Mouse (Mus musculus): ENCODE data around the gene Kcnk13.
A peak's percentile ranks its signal among the peaks of the same experiment; 100 is the strongest.

DNA sequence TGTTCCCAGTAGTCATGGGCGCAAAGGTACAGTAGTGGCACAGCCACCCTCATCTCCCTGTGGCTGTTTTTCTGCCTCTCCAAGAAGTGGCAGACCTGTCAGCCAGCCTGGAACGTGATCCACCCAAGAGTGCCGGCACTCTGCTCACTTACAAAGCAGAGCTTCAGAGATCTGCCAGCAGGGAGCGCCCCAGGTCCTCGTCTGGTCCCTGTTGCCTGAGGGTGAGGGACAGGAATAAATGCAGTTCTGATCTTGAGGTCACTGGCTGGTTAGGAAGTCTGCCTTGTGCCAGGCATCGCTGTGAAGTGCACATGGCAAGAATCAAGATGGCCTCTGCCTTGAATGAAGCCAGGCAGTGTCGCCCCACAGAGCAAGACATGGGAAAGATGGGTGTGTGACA lies 11.4 kb upstream of the Kcnk13 start:
- TF ChIP-seq CTCF (IDR thresholded peaks at IDR 0.05; ENCODE audit: borderline replicate concordance, extremely low read depth, insufficient read depth, insufficient read length) (peak; percentile 69), POLR2A (IDR thresholded peaks at IDR 0.05; ENCODE audit: borderline replicate concordance, extremely low read depth, insufficient read depth, insufficient read length, poor library complexity, severe bottlenecking) (no peak)
